Mouse (Mus musculus) MEL (cell line): ENCODE measurements around the gene Nfe2. TPM values are rescaled to one million over a fixed set of nuclear protein-coding genes. Genes with fewer than 3 reads are reported as not detected.

Experiments
- DNase-seq: peaks from one replicate; pipeline ENCODE4 v3.0.0; 2011; ENCODE audit warnings: low read depth, low spot score
- H3K27ac ChIP-seq: 2 replicates; pipeline ENCODE4 v1.5.1; 2012; ENCODE audit warnings: low read depth, mild to moderate bottlenecking, control low read depth, low read length, moderate library complexity; ENCODE audit not compliant: control insufficient read depth
- H3K27me3 ChIP-seq, 2 experiments: fragments of 150-350 bp in 1 of 2; sonication (generic) in 1 of 2; 2 replicates each; pipeline ENCODE4 v1.6.1; 2012; ENCODE audit warnings: low read length in 2 of 2, mild to moderate bottlenecking in 2 of 2, improper control_type of control experiment in 1 of 2, moderate library complexity in 1 of 2; ENCODE audit not compliant: insufficient read depth in 2 of 2, control insufficient read depth in 1 of 2
- H3K36me3 ChIP-seq, 2 experiments: 2 replicates each; pipeline ENCODE4 v1.6.1; 2012 to 2014; ENCODE audit warnings: low read length in 2 of 2, improper control_type of control experiment in 1 of 2, inconsistent platforms in 1 of 2, mild to moderate bottlenecking in 1 of 2; ENCODE audit not compliant: insufficient read depth in 2 of 2, control insufficient read depth in 1 of 2
- H3K4me1 ChIP-seq, 2 experiments: fragments of 150-350 bp in 1 of 2; sonication (generic) in 1 of 2; 2 replicates each; pipeline ENCODE4 v1.6.1; 2012; ENCODE audit warnings: low read length in 2 of 2, improper control_type of control experiment in 1 of 2, mild to moderate bottlenecking in 1 of 2; ENCODE audit not compliant: insufficient read depth in 2 of 2, control insufficient read depth in 1 of 2
- H3K4me3 ChIP-seq, 2 experiments: fragments of 150-350 bp in 1 of 2; sonication (generic) in 1 of 2; 2 replicates each; pipeline ENCODE4 v1.5.1; 2012; ENCODE audit warnings: low read depth in 2 of 2, low read length in 2 of 2, mild to moderate bottlenecking in 2 of 2, moderate library complexity in 2 of 2, control low read depth in 1 of 2, improper control_type of control experiment in 1 of 2; ENCODE audit not compliant: control insufficient read depth in 1 of 2, insufficient read depth in 1 of 2
- H3K79me2 ChIP-seq: 2 replicates; pipeline ENCODE4 v1.6.1; 2012; ENCODE audit warnings: mild to moderate bottlenecking, low read length, moderate library complexity; ENCODE audit not compliant: control insufficient read depth, poor library complexity, insufficient read depth
- H3K9ac ChIP-seq: 2 replicates; pipeline ENCODE4 v1.6.1; 2012; ENCODE audit warnings: low read depth, mild to moderate bottlenecking, control low read depth, low read length, moderate library complexity; ENCODE audit not compliant: control insufficient read depth, poor library complexity, severe bottlenecking
- H3K9me3 ChIP-seq: fragments of 150-350 bp; sonication (generic); replicated peaks from 2 replicates; pipeline ENCODE4 v1.6.1; 2012; ENCODE audit warnings: mild to moderate bottlenecking, low read length, improper control_type of control experiment, moderate library complexity; ENCODE audit not compliant: insufficient read depth
- CTCF ChIP-seq, 3 experiments: IDR thresholded peaks in 2 of 3; conservative IDR thresholded peaks in 1 of 3; 2 replicates each; pipeline ENCODE4 v1.5.1; 2011 to 2012; ENCODE audit warnings: low read length in 3 of 3, low read depth in 2 of 3, mild to moderate bottlenecking in 2 of 3, improper control_type of control experiment in 1 of 3, inconsistent platforms in 1 of 3, mixed read lengths in 1 of 3, moderate library complexity in 1 of 3; ENCODE audit not compliant: control insufficient read depth in 1 of 3, insufficient read depth in 1 of 3, poor library complexity in 1 of 3, severe bottlenecking in 1 of 3
- EP300 ChIP-seq, 2 experiments: IDR thresholded peaks; 2 replicates each; pipeline ENCODE4 v1.6.1; 2011; ENCODE audit warnings: improper control_type of control experiment in 2 of 2, low read length in 2 of 2, low read depth in 1 of 2, mild to moderate bottlenecking in 1 of 2
- ETS1 ChIP-seq: IDR thresholded peaks from 2 replicates; pipeline ENCODE4 v1.6.1; 2012; ENCODE audit warnings: low read depth, mild to moderate bottlenecking, inconsistent platforms, low read length, improper control_type of control experiment, moderate library complexity
- GABPA ChIP-seq: IDR thresholded peaks from 2 replicates; pipeline ENCODE4 v1.6.1; 2012; ENCODE audit warnings: low read depth, mild to moderate bottlenecking, inconsistent platforms, low read length, improper control_type of control experiment, moderate library complexity
- GATA1 ChIP-seq: IDR thresholded peaks from 2 replicates; pipeline ENCODE4 v1.6.1; 2011; ENCODE audit warnings: low read depth, low read length, improper control_type of control experiment
- HCFC1 ChIP-seq: IDR thresholded peaks from 2 replicates; pipeline ENCODE4 v1.6.1; 2012; ENCODE audit warnings: low read depth, mild to moderate bottlenecking, inconsistent platforms, low read length, improper control_type of control experiment, moderate library complexity
- JUND ChIP-seq: IDR thresholded peaks from 2 replicates; pipeline ENCODE4 v1.6.1; 2011; ENCODE audit warnings: low read depth, mild to moderate bottlenecking, improper control_type of control experiment, low read length
- KAT2A ChIP-seq: conservative IDR thresholded peaks from 2 replicates; pipeline ENCODE4 v1.6.1; 2012; ENCODE audit warnings: low read depth, low read length, improper control_type of control experiment, inconsistent platforms
- MAX ChIP-seq: IDR thresholded peaks from 2 replicates; pipeline ENCODE4 v1.6.1; 2011; ENCODE audit warnings: low read length, improper control_type of control experiment
- MYB ChIP-seq: IDR thresholded peaks from 2 replicates; pipeline ENCODE4 v1.6.1; 2011; ENCODE audit warnings: mild to moderate bottlenecking, low read depth, low read length, improper control_type of control experiment
- MYC ChIP-seq: IDR thresholded peaks from 2 replicates; pipeline ENCODE4 v1.6.1; 2011; ENCODE audit warnings: low read depth, mild to moderate bottlenecking, low read length, improper control_type of control experiment, moderate library complexity
- NELFE ChIP-seq: IDR thresholded peaks from 2 replicates; pipeline ENCODE4 v1.6.1; 2011; ENCODE audit warnings: low read depth, low read length, improper control_type of control experiment
- POLR2A ChIP-seq, 2 experiments: IDR thresholded peaks; 2 replicates each; pipeline ENCODE4 v1.6.1; 2011 to 2012; ENCODE audit warnings: low read length in 2 of 2, mild to moderate bottlenecking in 2 of 2, control low read depth in 1 of 2, improper control_type of control experiment in 1 of 2, low read depth in 1 of 2, moderate library complexity in 1 of 2; ENCODE audit not compliant: control insufficient read depth in 1 of 2, insufficient read depth in 1 of 2, poor library complexity in 1 of 2
- POLR2AphosphoS5 ChIP-seq: IDR thresholded peaks from 2 replicates; pipeline ENCODE4 v1.6.1; 2012; ENCODE audit warnings: low read depth, borderline replicate concordance, mild to moderate bottlenecking, inconsistent platforms, low read length, moderate library complexity, mixed read lengths
- RAD21 ChIP-seq: IDR thresholded peaks from 2 replicates; pipeline ENCODE4 v1.6.1; 2011; ENCODE audit warnings: mild to moderate bottlenecking, low read depth, low read length, improper control_type of control experiment
- RCOR1 ChIP-seq: IDR thresholded peaks from 2 replicates; pipeline ENCODE4 v1.6.1; 2012; ENCODE audit warnings: low read depth, mild to moderate bottlenecking, inconsistent platforms, low read length, improper control_type of control experiment
- TAL1 ChIP-seq: IDR thresholded peaks from 2 replicates; pipeline ENCODE4 v1.6.1; 2012; ENCODE audit warnings: mild to moderate bottlenecking, inconsistent platforms, low read length, moderate library complexity, mixed read lengths
- TCF12 ChIP-seq: IDR thresholded peaks from 2 replicates; pipeline ENCODE4 v1.6.1; 2014; ENCODE audit warnings: low read depth, mild to moderate bottlenecking, inconsistent platforms, low read length, improper control_type of control experiment, moderate library complexity
- USF1 ChIP-seq: IDR thresholded peaks from 2 replicates; pipeline ENCODE4 v1.6.1; 2014; ENCODE audit warnings: low read depth, mild to moderate bottlenecking, inconsistent platforms, low read length, improper control_type of control experiment, moderate library complexity
- USF2 ChIP-seq, 2 experiments: IDR thresholded peaks; 2 replicates each; pipeline ENCODE4 v1.6.1; 2011 to 2012; ENCODE audit warnings: improper control_type of control experiment in 2 of 2, low read length in 2 of 2, borderline replicate concordance in 1 of 2, inconsistent platforms in 1 of 2, low read depth in 1 of 2, mild to moderate bottlenecking in 1 of 2; ENCODE audit not compliant: insufficient read depth in 1 of 2
- ZMIZ1 ChIP-seq: IDR thresholded peaks from 2 replicates; pipeline ENCODE4 v1.6.1; 2012; ENCODE audit warnings: low read depth, mild to moderate bottlenecking, inconsistent platforms, low read length, improper control_type of control experiment, moderate library complexity
- ZNF384 ChIP-seq: IDR thresholded peaks from 2 replicates; pipeline ENCODE4 v1.6.1; 2012; ENCODE audit warnings: low read depth, mild to moderate bottlenecking, inconsistent platforms, low read length, improper control_type of control experiment
- polyA plus RNA-seq, 2 experiments: library from polyadenylated mRNA; stranded (reverse) in 1 of 2; unstranded in 1 of 2; fragments of >175 nt in 1 of 2; fragments of >200 nt in 1 of 2; gene quantifications; 2 replicates each; pipeline versions ENCODE4 v1.2.1 to v1.2.4; 2012; ENCODE audit warnings: low replicate concordance in 2 of 2, low read depth in 1 of 2; ENCODE audit not compliant: insufficient read length in 2 of 2, insufficient read depth in 1 of 2, missing spikeins in 1 of 2
- total RNA-seq: library from RNA; depleted of rRNA; stranded (reverse); fragments of 300-350 nt; gene quantifications from 2 replicates; pipeline ENCODE4 v1.2.3, GENCODE M21; 2012

The Nfe2 gene
- total and polyA plus RNA-seq, 3 experiments, result 74.6 to 103 TPM; not detected in 1

- no peaks in the 10 kb centered on the region for H3K27me3 ChIP-seq
- TF ChIP-seq NELFE (no peak), JUND (no peak), USF1 (no peak), ETS1 (no peak), ZNF384 (no peak), ZMIZ1 (no peak), USF2 (IDR thresholded peaks at IDR 0.05; ENCODE audit: borderline replicate concordance in 1 of 2, insufficient read depth in 1 of 2, low read depth in 1 of 2, low read length in 2 of 2) (no peak), MAX (no peak), KAT2A (no peak), TAL1 (no peak), GATA1 (no peak), RCOR1 (no peak), EP300 (IDR thresholded peaks at IDR 0.05; ENCODE audit: low read depth in 1 of 2, low read length in 2 of 2) (no peak), POLR2A (IDR thresholded peaks at IDR 0.05; ENCODE audit: control insufficient read depth in 1 of 2, insufficient read depth in 1 of 2, low read depth in 1 of 2, low read length in 2 of 2, poor library complexity in 1 of 2) (no peak), MYC (no peak), TCF12 (no peak), RAD21 (no peak), HCFC1 (no peak)
- no peak overlapping the region for H3K27ac ChIP-seq
- no peak overlapping the region for H3K4me3 ChIP-seq
- no peak overlapping the region for H3K9ac ChIP-seq
- peaks cover 0 to 5% of the 10 kb centered on the region in 2 experiments; a peak in 2 of 4 replicates for H3K4me1 ChIP-seq
- H3K9me3 ChIP-seq, result no peaks in the 10 kb centered on the region
- H3K36me3 ChIP-seq, result peaks cover 2 to 4% of the 10 kb centered on the region in 2 experiments; a peak in 3 of 4 replicates
- no peak for DNase-seq
- peaks cover 27% of the 10 kb centered on the region for H3K79me2 ChIP-seq
Observed at GRCm38 (mm10) chr15:103220785-103221184, 37.4 kb downstream of the Nfe2 start.

GRCm38 (mm10) chr15:103216052-103216451, 42.2 kb downstream of the Nfe2 start:
- TF ChIP-seq MYB (no peak), CTCF (IDR thresholded peaks at IDR 0.05 in 2 of 3, conservative IDR thresholded peaks at IDR 0.05 in 1 of 3; ENCODE audit: control insufficient read depth in 1 of 3, insufficient read depth in 1 of 3, low read depth in 2 of 3, low read length in 3 of 3, poor library complexity in 1 of 3, severe bottlenecking in 1 of 3) (no peak), MAX (no peak), GABPA (no peak), POLR2AphosphoS5 (no peak), NELFE (no peak), GATA1 (no peak)
- Histone ChIP-seq H3K4me3 (no peak overlapping the region), H3K27me3 (no peaks in the 10 kb centered on the region), H3K9ac (no peak overlapping the region), H3K27ac (no peak overlapping the region), H3K36me3 (peaks cover 4 to 7% of the 10 kb centered on the region in 2 experiments; a peak in 3 of 4 replicates), H3K4me1 (peaks cover 0 to 5% of the 10 kb centered on the region in 2 experiments; a peak in 2 of 4 replicates), H3K79me2 (peaks cover 16% of the 10 kb centered on the region; the same call in 1 of the 2 replicates), H3K9me3 (no peaks in the 10 kb centered on the region)
- no peak for DNase-seq
